Mouse (Mus musculus): ENCODE measurements around the gene Commd9. TPM values are rescaled to one million over a fixed set of nuclear protein-coding genes. Genes with fewer than 3 reads are reported as not detected.

Gene Commd9
- polyA plus RNA-seq, 2 experiments, result 19.8 to 29.7 TPM

- Histone ChIP-seq H3K27me3 (ENCODE audit: control insufficient read depth, insufficient read depth, low read length) (no peaks in the 10 kb centered on the region), H3K27ac (no peak overlapping the region), H3K9me3 (ENCODE audit: control insufficient read depth, low read length) (no peaks in the 10 kb centered on the region), H3K9ac (replicated peaks) (no peak overlapping the region), H3K4me1 (replicated peaks; ENCODE audit: control insufficient read depth in 2 of 2, insufficient read depth in 2 of 2, low read length in 1 of 2) (peaks cover 0 to 7% of the 10 kb centered on the region in 2 experiments; a peak in 1 of 4 replicates), H3K36me3 (replicated peaks; ENCODE audit: control insufficient read depth, insufficient read depth, low read depth) (no peaks in the 10 kb centered on the region), H3K4me2 (ENCODE audit: low read depth) (no peak overlapping the region), H3K4me3 (ENCODE audit: insufficient read depth in 1 of 2, low read depth in 2 of 2, low read length in 2 of 2) (no peak overlapping the region)
- no peak for DNase-seq (ENCODE audit: low read depth in 3 of 3, low spot score in 3 of 3)
- TF ChIP-seq EP300 (IDR thresholded peaks at IDR 0.05; ENCODE audit: low read depth) (no peak), CTCF (IDR thresholded peaks at IDR 0.05; ENCODE audit: low read depth) (no peak)
- WGBS (ENCODE audit: insufficient replicate concordance), result 67% methylated on average over 3 of the region's 3 CpGs
- no peak for ATAC-seq (ENCODE audit: insufficient read depth)
These were observed 39.1 kb downstream of the Commd9 start for GRCm38 (mm10) chr2:101925183-101925582.

- H3K4me1 ChIP-seq (replicated peaks; ENCODE audit: control insufficient read depth in 2 of 2, insufficient read depth in 2 of 2, low read length in 1 of 2), result peaks cover 0 to 7% of the 10 kb centered on the region in 2 experiments; a peak in 1 of 4 replicates
- 63% methylated on average over 12 of the region's 12 CpGs for WGBS (ENCODE audit: insufficient replicate concordance)
- H3K27ac ChIP-seq, result no peak overlapping the region
- no peaks in the 10 kb centered on the region for H3K9me3 ChIP-seq (ENCODE audit: control insufficient read depth, low read length)
- no peak overlapping the region for H3K4me3 ChIP-seq (ENCODE audit: insufficient read depth in 1 of 2, low read depth in 2 of 2, low read length in 2 of 2)
- no peak overlapping the region for H3K9ac ChIP-seq (replicated peaks)
- DNase-seq (ENCODE audit: low read depth in 3 of 3, low spot score in 3 of 3), result no peak
- H3K4me2 ChIP-seq (ENCODE audit: low read depth), result no peak overlapping the region
- no peak for TF ChIP-seq EP300 (IDR thresholded peaks at IDR 0.05; ENCODE audit: low read depth)
- no peak for TF ChIP-seq CTCF (IDR thresholded peaks at IDR 0.05; ENCODE audit: low read depth)
- H3K36me3 ChIP-seq (replicated peaks; ENCODE audit: control insufficient read depth, insufficient read depth, low read depth), result no peaks in the 10 kb centered on the region
- no peaks in the 10 kb centered on the region for H3K27me3 ChIP-seq (ENCODE audit: control insufficient read depth, insufficient read depth, low read length)
- no peak for ATAC-seq (ENCODE audit: insufficient read depth)
These were observed 39.6 kb downstream of the Commd9 start for GRCm38 (mm10) chr2:101925591-101926188.

- Histone ChIP-seq H3K36me3 (replicated peaks; ENCODE audit: control insufficient read depth, insufficient read depth, low read depth) (no peaks in the 10 kb centered on the region), H3K9me3 (ENCODE audit: control insufficient read depth, low read length) (no peaks in the 10 kb centered on the region), H3K4me3 (ENCODE audit: insufficient read depth in 1 of 2, low read depth in 2 of 2, low read length in 2 of 2) (no peak overlapping the region), H3K27ac (no peak overlapping the region), H3K27me3 (ENCODE audit: control insufficient read depth, insufficient read depth, low read length) (no peaks in the 10 kb centered on the region), H3K4me2 (ENCODE audit: low read depth) (no peak overlapping the region), H3K9ac (replicated peaks) (no peak overlapping the region), H3K4me1 (replicated peaks; ENCODE audit: control insufficient read depth in 2 of 2, insufficient read depth in 2 of 2, low read length in 1 of 2) (no peaks in the 10 kb centered on the region)
- 61% methylated on average over 14 of the region's 14 CpGs for WGBS (ENCODE audit: insufficient replicate concordance)
- DNase-seq (ENCODE audit: low read depth in 3 of 3, low spot score in 3 of 3) (no peak), ATAC-seq (ENCODE audit: insufficient read depth) (no peak)
- TF ChIP-seq EP300 (IDR thresholded peaks at IDR 0.05; ENCODE audit: low read depth), result no peak
- TF ChIP-seq CTCF (IDR thresholded peaks at IDR 0.05; ENCODE audit: low read depth), result no peak
These were observed 46.3 kb downstream of the Commd9 start for GRCm38 (mm10) chr2:101932169-101932936.

- DNase-seq (ENCODE audit: low read depth in 3 of 3, low spot score in 3 of 3), result no peak
- H3K4me1 ChIP-seq (replicated peaks; ENCODE audit: control insufficient read depth in 2 of 2, insufficient read depth in 2 of 2, low read length in 1 of 2), result no peaks in the 10 kb centered on the region
- H3K4me2 ChIP-seq (ENCODE audit: low read depth), result no peak overlapping the region
- no peak for TF ChIP-seq EP300 (IDR thresholded peaks at IDR 0.05; ENCODE audit: low read depth)
- TF ChIP-seq CTCF (IDR thresholded peaks at IDR 0.05; ENCODE audit: low read depth), result no peak
- H3K9me3 ChIP-seq (ENCODE audit: control insufficient read depth, low read length), result no peaks in the 10 kb centered on the region
- no peak for ATAC-seq (ENCODE audit: insufficient read depth)
- no peaks in the 10 kb centered on the region for H3K27me3 ChIP-seq (ENCODE audit: control insufficient read depth, insufficient read depth, low read length)
- 55% methylated on average over 3 of the region's 3 CpGs for WGBS (ENCODE audit: insufficient replicate concordance)
- no peak overlapping the region for H3K4me3 ChIP-seq (ENCODE audit: insufficient read depth in 1 of 2, low read depth in 2 of 2, low read length in 2 of 2)
- H3K9ac ChIP-seq (replicated peaks), result no peak overlapping the region
- no peaks in the 10 kb centered on the region for H3K36me3 ChIP-seq (replicated peaks; ENCODE audit: control insufficient read depth, insufficient read depth, low read depth)
- no peak overlapping the region for H3K27ac ChIP-seq
These were observed 47.3 kb downstream of the Commd9 start for GRCm38 (mm10) chr2:101933301-101933700.

- DNase-seq (ENCODE audit: low read depth in 3 of 3, low spot score in 3 of 3), result no peak
- WGBS (ENCODE audit: insufficient replicate concordance), result 63% methylated on average over 1 of the region's 1 CpGs
- no peak for TF ChIP-seq CTCF (IDR thresholded peaks at IDR 0.05; ENCODE audit: low read depth)
- no peak for TF ChIP-seq EP300 (IDR thresholded peaks at IDR 0.05; ENCODE audit: low read depth)
These were observed 49.0 kb downstream of the Commd9 start for GRCm38 (mm10) chr2:101935006-101935405.

More at GRCm38 (mm10) chr2:101935006-101935405, 49.0 kb downstream of the Commd9 start:
- ATAC-seq (ENCODE audit: insufficient read depth), result no peak
- H3K9ac ChIP-seq (replicated peaks), result no peak overlapping the region
- H3K4me3 ChIP-seq (ENCODE audit: insufficient read depth in 1 of 2, low read depth in 2 of 2, low read length in 2 of 2), result no peak overlapping the region
- no peak overlapping the region for H3K27ac ChIP-seq
- no peaks in the 10 kb centered on the region for H3K9me3 ChIP-seq (ENCODE audit: control insufficient read depth, low read length)
- no peaks in the 10 kb centered on the region for H3K27me3 ChIP-seq (ENCODE audit: control insufficient read depth, insufficient read depth, low read length)
- no peaks in the 10 kb centered on the region for H3K36me3 ChIP-seq (replicated peaks; ENCODE audit: control insufficient read depth, insufficient read depth, low read depth)
- no peak overlapping the region for H3K4me2 ChIP-seq (ENCODE audit: low read depth)
- H3K4me1 ChIP-seq (replicated peaks; ENCODE audit: control insufficient read depth in 2 of 2, insufficient read depth in 2 of 2, low read length in 1 of 2), result no peaks in the 10 kb centered on the region
